Mouse (Mus musculus) kidney, embryonic 16.5 days (tissue): ENCODE measurements at regions not wholly inside any gene's neighbourhood (a gene's known extent, or its start where the extent isn't known, plus 50 kb on each side); places are given as distances from the start of the nearest gene placed in this dataset.

Experiments
- ATAC-seq: fragments of 200-750 bp; cut with Nextera tagmentation; 2 replicates; pipeline ENCODE4 v1.8.0; 2017; ENCODE audit warnings: moderate TSS enrichment; ENCODE audit not compliant: low FRiP score, low TSS enrichment
- H3K27ac ChIP-seq: fragments of 300-500 bp; sonication (generic); 2 replicates; pipeline ENCODE4 v1.5.1; 2014; ENCODE audit warnings: low read length
- H3K27me3 ChIP-seq: fragments of 300-500 bp; sonication (generic); 2 replicates; pipeline ENCODE4 v1.6.1; 2014; ENCODE audit warnings: low read length, control low read depth, mixed read lengths; ENCODE audit not compliant: insufficient read depth
- H3K36me3 ChIP-seq: fragments of 300-500 bp; sonication (generic); 2 replicates; pipeline ENCODE4 v1.6.1; 2014; ENCODE audit warnings: low read length, control low read depth, mixed read lengths; ENCODE audit not compliant: insufficient read depth
- H3K4me1 ChIP-seq: fragments of 300-500 bp; sonication (generic); 2 replicates; pipeline ENCODE4 v1.6.1; 2014; ENCODE audit warnings: low read length, control low read depth, mixed read lengths; ENCODE audit not compliant: insufficient read depth
- H3K4me2 ChIP-seq: fragments of 300-500 bp; sonication (generic); replicated peaks from 2 replicates; pipeline ENCODE4 v1.6.1; 2014; ENCODE audit warnings: low read depth, low read length
- H3K4me3 ChIP-seq: fragments of 300-500 bp; sonication (generic); 2 replicates; pipeline ENCODE4 v1.5.1; 2014; ENCODE audit warnings: mild to moderate bottlenecking, low read length
- H3K9ac ChIP-seq: fragments of 300-500 bp; sonication (generic); replicated peaks from 2 replicates; pipeline ENCODE4 v1.6.1; 2014; ENCODE audit warnings: low read length
- H3K9me3 ChIP-seq: fragments of 300-500 bp; sonication (generic); 2 replicates; pipeline ENCODE4 v1.6.1; 2016; ENCODE audit warnings: low read length, control low read depth
- WGBS: fragments of 180-500 bp; shearing (Covaris S2); extraction: QIAGEN DNeasy Blood & Tissue Kit; methylation state at CpG from one replicate; pipeline ENCODE4 v1.1.7; 2014; 5-methylcytosine and 5-hydroxymethylcytosine counted together

DNA sequence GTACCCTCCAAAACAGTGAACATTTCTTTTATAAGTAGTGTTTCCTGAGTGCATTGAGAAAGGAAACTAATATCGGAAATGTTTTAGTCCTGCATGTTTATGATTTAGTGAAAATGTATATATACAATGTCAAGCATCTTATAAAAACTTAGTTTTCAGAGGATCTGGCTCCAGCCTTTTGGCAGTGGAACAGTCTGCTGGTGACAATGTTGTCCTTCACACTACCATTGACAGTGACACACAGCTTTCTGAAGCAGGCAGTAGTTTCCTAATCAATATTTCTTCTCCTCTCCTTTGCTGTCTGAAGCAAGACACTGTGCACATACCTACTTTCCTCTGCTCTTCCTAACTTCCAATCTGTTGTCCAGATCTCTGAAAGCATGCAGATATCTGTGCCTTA is 507.9 kb upstream of the Impad1 start:
- Histone ChIP-seq H3K4me3 (no peak overlapping the region), H3K27ac (no peak overlapping the region), H3K9me3 (no peaks in the 10 kb centered on the region), H3K9ac (no peak overlapping the region), H3K36me3 (no peaks in the 10 kb centered on the region), H3K4me1 (no peaks in the 10 kb centered on the region), H3K4me2 (no peak overlapping the region), H3K27me3 (no peaks in the 10 kb centered on the region)
- WGBS, result 85% methylated on average over 1 of the region's 1 CpGs
- ATAC-seq, result no peak

DNA sequence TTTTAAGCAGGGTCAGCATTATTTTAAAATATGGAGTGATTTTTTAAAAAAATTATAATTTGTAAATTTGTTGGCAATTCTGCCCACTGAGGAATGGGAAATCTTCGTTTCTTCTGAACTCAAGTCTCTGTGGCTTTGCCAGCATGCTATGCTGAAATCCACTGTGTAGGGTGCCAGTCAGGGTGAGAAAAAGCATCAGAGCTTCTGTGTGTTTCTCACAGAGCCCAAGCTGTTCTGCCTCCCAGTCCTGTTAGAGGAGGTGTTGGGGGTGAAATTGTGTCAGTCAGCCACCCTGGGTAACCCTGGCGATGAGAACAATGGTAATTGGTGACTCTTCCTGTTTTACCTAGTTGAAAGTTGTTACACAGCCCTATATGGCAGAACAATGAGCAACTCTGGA is 506.1 kb upstream of the Impad1 start:
- H3K9ac ChIP-seq, result no peak overlapping the region
- no peaks in the 10 kb centered on the region for H3K36me3 ChIP-seq
- no peaks in the 10 kb centered on the region for H3K9me3 ChIP-seq
- H3K27ac ChIP-seq, result no peak overlapping the region
- WGBS, result 89% methylated on average over 2 of the region's 2 CpGs
- no peak for ATAC-seq
- H3K4me2 ChIP-seq, result no peak overlapping the region
- no peak overlapping the region for H3K4me3 ChIP-seq
- no peaks in the 10 kb centered on the region for H3K27me3 ChIP-seq
- no peaks in the 10 kb centered on the region for H3K4me1 ChIP-seq

DNA sequence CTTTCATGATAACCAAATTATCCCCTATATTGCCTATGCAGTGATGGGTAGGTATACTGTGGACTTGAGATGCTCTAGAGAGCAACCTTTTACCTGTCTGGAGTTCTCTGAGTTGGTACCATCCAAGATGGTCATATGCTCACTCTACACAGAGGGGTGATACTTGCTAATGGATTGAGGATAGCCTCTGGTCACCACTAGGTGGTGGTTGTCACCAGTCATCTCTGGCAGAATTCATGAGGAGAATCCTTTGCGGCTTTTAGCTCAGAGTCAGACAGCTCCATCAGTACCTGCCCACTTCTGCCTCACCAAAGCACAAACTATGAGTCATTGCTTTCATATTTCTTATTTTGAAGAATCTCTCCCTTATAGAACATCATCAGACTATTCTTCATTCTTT is 500.9 kb upstream of the Impad1 start:
- Histone ChIP-seq H3K4me2 (no peak overlapping the region), H3K27ac (no peak overlapping the region), H3K27me3 (no peaks in the 10 kb centered on the region), H3K9ac (no peak overlapping the region), H3K4me1 (no peaks in the 10 kb centered on the region), H3K36me3 (no peaks in the 10 kb centered on the region), H3K9me3 (no peaks in the 10 kb centered on the region), H3K4me3 (no peak overlapping the region)
- no peak for ATAC-seq
- WGBS, result 69% methylated on average over 1 of the region's 1 CpGs

DNA sequence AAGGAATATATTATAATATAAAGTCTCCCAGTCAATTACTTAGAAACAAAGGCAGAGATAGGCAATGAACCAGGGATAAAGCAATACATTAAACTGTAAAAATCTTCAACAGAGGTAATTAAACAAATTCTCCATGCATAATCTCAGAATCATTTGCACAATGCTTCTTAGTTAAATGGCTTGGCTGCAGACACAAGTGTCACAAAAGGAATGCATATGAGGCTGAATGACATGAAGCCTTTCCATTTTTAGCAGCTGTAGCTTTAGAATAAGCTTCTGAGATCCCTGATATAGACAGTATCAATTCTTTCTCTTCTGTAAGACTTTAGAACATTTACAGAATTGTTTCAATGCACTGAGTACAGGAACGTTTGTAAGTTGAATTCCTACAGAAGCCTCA is 483.0 kb upstream of the Impad1 start:
- Histone ChIP-seq H3K4me2 (no peak overlapping the region), H3K4me1 (no peaks in the 10 kb centered on the region), H3K36me3 (no peaks in the 10 kb centered on the region), H3K9me3 (no peaks in the 10 kb centered on the region), H3K4me3 (no peak overlapping the region), H3K9ac (no peak overlapping the region), H3K27ac (no peak overlapping the region), H3K27me3 (no peaks in the 10 kb centered on the region)
- ATAC-seq, result no peak
- WGBS, result 66% methylated on average over 1 of the region's 1 CpGs
